Mouse (Mus musculus) spleen, adult 2 months (tissue): ENCODE results near the gene Tldc1. TPM values are rescaled to one million over a fixed set of nuclear protein-coding genes. Genes with fewer than 3 reads are reported as not detected.

Experiments used
- DNase-seq, 2 experiments: peaks; one replicate each; pipeline versions ENCODE4 v3.0.0 to v3.0.0-alpha.2; 2012 to 2021; ENCODE audit warnings: low spot score in 2 of 2, low read depth in 1 of 2
- H3K27ac ChIP-seq: fragments of 200-500 bp; 2 replicates; pipeline ENCODE4 v1.5.1; 2012; ENCODE audit warnings: low read length, inconsistent platforms; ENCODE audit not compliant: insufficient read depth
- H3K27me3 ChIP-seq: fragments of 200-500 bp; 2 replicates; pipeline ENCODE4 v1.6.1; 2012; ENCODE audit warnings: mild to moderate bottlenecking, moderate library complexity, low read length, inconsistent platforms; ENCODE audit not compliant: control insufficient read depth, insufficient read depth
- H3K36me3 ChIP-seq: fragments of 200-500 bp; 2 replicates; pipeline ENCODE4 v1.6.1; 2012; ENCODE audit warnings: mild to moderate bottlenecking, low read length, inconsistent platforms; ENCODE audit not compliant: control insufficient read depth, insufficient read depth
- H3K4me1 ChIP-seq: fragments of 200-500 bp; 2 replicates; pipeline ENCODE4 v1.6.1; 2011; ENCODE audit warnings: inconsistent platforms; ENCODE audit not compliant: control insufficient read depth, insufficient read depth, insufficient read length
- H3K4me3 ChIP-seq: fragments of 200-500 bp; 2 replicates; pipeline ENCODE4 v1.5.1; 2011; ENCODE audit warnings: mild to moderate bottlenecking, inconsistent platforms; ENCODE audit not compliant: insufficient read depth, insufficient read length; ENCODE audit errors: extremely low read depth
- CTCF ChIP-seq: fragments of 200-500 bp; IDR thresholded peaks from 2 replicates; pipeline ENCODE4 v1.5.1; 2011; ENCODE audit warnings: mild to moderate bottlenecking, inconsistent platforms; ENCODE audit not compliant: insufficient read depth, insufficient read length, insufficient replicate concordance; ENCODE audit errors: extremely low read depth
- POLR2A ChIP-seq: fragments of 200-500 bp; IDR thresholded peaks from 2 replicates; pipeline ENCODE4 v1.6.1; 2011; ENCODE audit warnings: low read depth, low read length, inconsistent platforms
- WGBS: fragments of 180-500 bp; shearing (Covaris S2); methylation state at CpG from one replicate; pipeline ENCODE4 v1.1.7; 2018; 5-methylcytosine and 5-hydroxymethylcytosine counted together
- polyA plus RNA-seq: library from polyadenylated mRNA; depleted of rRNA; stranded (reverse); fragments of >200 nt; gene quantifications from 2 replicates; pipeline ENCODE4 v1.2.3, GENCODE M21; 2012

The Tldc1 gene
- polyA plus RNA-seq, 1 experiment, result 4.8 TPM

GRCm38 (mm10) chr8:119789581-119789980 lies 11.4 kb upstream of the Tldc1 start:
- peak overlapping the region; percentile 65 for H3K27ac ChIP-seq
- H3K36me3 ChIP-seq, result no peaks in the 10 kb centered on the region
- no peak overlapping the region for H3K4me3 ChIP-seq
- TF ChIP-seq CTCF (no peak), POLR2A (no peak)
- H3K4me1 ChIP-seq, result peaks cover 29% of the 10 kb centered on the region; the same call in 1 of the 2 replicates
- 65% methylated on average over 7 of the region's 7 CpGs for WGBS
- H3K27me3 ChIP-seq, result no peaks in the 10 kb centered on the region
- DNase-seq, result no peak

- TF ChIP-seq CTCF (no peak), POLR2A (no peak)
- no peaks in the 10 kb centered on the region for H3K27me3 ChIP-seq
- H3K36me3 ChIP-seq, result no peaks in the 10 kb centered on the region
- WGBS, result 83% methylated on average over 9 of the region's 9 CpGs
- no peak overlapping the region for H3K4me3 ChIP-seq
- no peak for DNase-seq
- peaks cover 32% of the 10 kb centered on the region; the same call in 1 of the 2 replicates for H3K4me1 ChIP-seq
- H3K27ac ChIP-seq, result peak overlapping the region; percentile 65
Observed at GRCm38 (mm10) chr8:119788607-119789381, 10.6 kb upstream of the Tldc1 start.

GRCm38 (mm10) chr8:119787341-119787740 lies 9.1 kb upstream of the Tldc1 start:
- TF ChIP-seq CTCF (no peak), POLR2A (no peak)
- no peaks in the 10 kb centered on the region for H3K27me3 ChIP-seq
- no peak overlapping the region for H3K4me3 ChIP-seq
- H3K4me1 ChIP-seq, result peaks cover 38% of the 10 kb centered on the region; the same call in 1 of the 2 replicates
- WGBS, result 33% methylated on average over 4 of the region's 4 CpGs
- DNase-seq, result no peak
- H3K36me3 ChIP-seq, result no peaks in the 10 kb centered on the region
- H3K27ac ChIP-seq, result peak overlapping the region; percentile 54; the same call in 1 of the 2 replicates

- TF ChIP-seq POLR2A (no peak), CTCF (no peak)
- Histone ChIP-seq H3K36me3 (no peaks in the 10 kb centered on the region), H3K4me1 (peaks cover 38% of the 10 kb centered on the region; the same call in 1 of the 2 replicates), H3K4me3 (no peak overlapping the region), H3K27me3 (no peaks in the 10 kb centered on the region), H3K27ac (peak overlapping the region; percentile 41; the same call in 1 of the 2 replicates)
- 50% methylated on average over 3 of the region's 3 CpGs for WGBS
- DNase-seq, result no peak
Observed at GRCm38 (mm10) chr8:119786871-119787270, 8.7 kb upstream of the Tldc1 start.

GRCm38 (mm10) chr8:119785764-119786405 lies 7.7 kb upstream of the Tldc1 start:
- Histone ChIP-seq H3K4me3 (no peak overlapping the region), H3K36me3 (no peaks in the 10 kb centered on the region), H3K27ac (peak overlapping the region; percentile 34; the same call in 1 of the 2 replicates), H3K4me1 (peaks cover 38% of the 10 kb centered on the region; the same call in 1 of the 2 replicates), H3K27me3 (no peaks in the 10 kb centered on the region)
- 73% methylated on average over 18 of the region's 18 CpGs for WGBS
- DNase-seq, result no peak
- TF ChIP-seq POLR2A, result no peak
- TF ChIP-seq CTCF, result no peak

- TF ChIP-seq CTCF (no peak), POLR2A (no peak)
- Histone ChIP-seq H3K27me3 (no peaks in the 10 kb centered on the region), H3K36me3 (no peaks in the 10 kb centered on the region), H3K27ac (peak overlapping the region; percentile 92), H3K4me1 (peaks cover 38% of the 10 kb centered on the region; the same call in 1 of the 2 replicates), H3K4me3 (no peak overlapping the region)
- 51% methylated on average over 7 of the region's 7 CpGs for WGBS
- DNase-seq, result no peak
Observed at GRCm38 (mm10) chr8:119784676-119785075, 6.5 kb upstream of the Tldc1 start.
